Mouse (Mus musculus) embryonic facial prominence, embryonic 15.5 days (tissue): ENCODE data around the gene Ddx17. TPM values are rescaled to one million over a fixed set of nuclear protein-coding genes. Genes with fewer than 3 reads are reported as not detected.

Experiments
- ATAC-seq: fragments of 200-750 bp; cut with Nextera tagmentation; 2 replicates; pipeline ENCODE4 v1.8.0; 2017; ENCODE audit warnings: low read depth, moderate TSS enrichment; ENCODE audit not compliant: insufficient number of reproducible peaks, low FRiP score, low TSS enrichment
- H3K27ac ChIP-seq: fragments of 300-500 bp; sonication (generic); replicated peaks from 2 replicates; pipeline ENCODE4 v1.5.1; 2015; ENCODE audit warnings: mild to moderate bottlenecking, inconsistent platforms
- H3K27me3 ChIP-seq: fragments of 300-500 bp; sonication (generic); 2 replicates; pipeline ENCODE4 v1.6.1; 2015; ENCODE audit warnings: inconsistent platforms
- H3K36me3 ChIP-seq: fragments of 300-500 bp; sonication (generic); 2 replicates; pipeline ENCODE4 v1.6.1; 2015; ENCODE audit warnings: mild to moderate bottlenecking, inconsistent platforms
- H3K4me1 ChIP-seq: fragments of 300-500 bp; sonication (generic); 2 replicates; pipeline ENCODE4 v1.6.1; 2015; ENCODE audit warnings: inconsistent platforms
- H3K4me2 ChIP-seq: fragments of 300-500 bp; sonication (generic); replicated peaks from 2 replicates; pipeline ENCODE4 v1.6.1; 2015; ENCODE audit warnings: mild to moderate bottlenecking, inconsistent platforms
- H3K4me3 ChIP-seq: fragments of 300-500 bp; sonication (generic); replicated peaks from 2 replicates; pipeline ENCODE4 v1.5.1; 2015; ENCODE audit warnings: mild to moderate bottlenecking, inconsistent platforms
- H3K9ac ChIP-seq: fragments of 300-500 bp; sonication (generic); 2 replicates; pipeline ENCODE4 v1.6.1; 2015; ENCODE audit warnings: inconsistent platforms
- H3K9me3 ChIP-seq: fragments of 300-500 bp; sonication (generic); replicated peaks from 2 replicates; pipeline ENCODE4 v1.6.1; 2016; ENCODE audit warnings: inconsistent platforms
- WGBS: fragments of 180-500 bp; shearing (Covaris S2); methylation state at CpG from one replicate; pipeline ENCODE4 v1.1.7; 2015; 5-methylcytosine and 5-hydroxymethylcytosine counted together
- polyA plus RNA-seq: library from polyadenylated mRNA; unstranded; fragments of >200 nt; fragmentation: Nextera tagmentation; extraction: Ambion mirVana; gene quantifications from 2 replicates; pipeline ENCODE4 v1.2.1, GENCODE M21; 2015

Gene Ddx17
- polyA plus RNA-seq, 1 experiment from 2014 or later = 48.5 TPM

DNA sequence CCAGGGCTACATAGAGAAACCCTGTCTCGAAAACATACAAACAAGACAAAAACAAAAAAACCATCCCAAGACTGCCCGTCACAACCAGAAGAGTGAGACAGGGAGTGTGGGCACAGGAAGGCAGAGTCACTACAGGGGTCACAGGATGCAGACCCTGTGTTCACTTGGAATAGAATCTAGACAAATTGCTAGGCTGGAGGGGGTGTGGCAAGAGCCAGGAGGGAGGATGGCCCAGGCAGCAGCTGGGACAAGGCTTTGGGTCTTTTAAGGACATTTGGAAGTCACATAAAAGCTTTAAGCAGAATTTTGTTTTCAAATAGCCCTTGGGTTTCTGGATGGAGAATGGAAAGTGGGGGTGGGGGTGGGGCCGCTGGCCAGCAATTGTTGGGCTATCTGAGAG lies 28.0 kb downstream of the Ddx17 start:
- Histone ChIP-seq H3K4me3 (peak overlapping the region; percentile 62), H3K4me1 (peaks cover 47% of the 10 kb centered on the region), H3K9ac (peak overlapping the region; percentile 1; the same call in 1 of the 2 replicates), H3K4me2 (peak overlapping the region; percentile 66), H3K27me3 (peaks cover 18% of the 10 kb centered on the region), H3K36me3 (peaks cover 15% of the 10 kb centered on the region), H3K27ac (no peak overlapping the region), H3K9me3 (no peaks in the 10 kb centered on the region)
- no peak for ATAC-seq
- WGBS = 79% methylated on average over 3 of the region's 3 CpGs

GRCm38 (mm10) chr15:79517710-79518109 lies 28.8 kb downstream of the Ddx17 start:
- 65% methylated on average over 4 of the region's 4 CpGs for WGBS
- Histone ChIP-seq H3K36me3 (peaks cover 6% of the 10 kb centered on the region; the same call in 1 of the 2 replicates), H3K9ac (no peak overlapping the region)

GRCm38 (mm10) chr15:79516171-79517096 lies 30.1 kb downstream of the Ddx17 start, which contains the start of gene Kdelr3:
Kdelr3 (plus strand) TSS chr15:79516411.
- H3K9me3 ChIP-seq = no peaks in the 10 kb centered on the region
- peaks cover 54% of the 10 kb centered on the region for H3K4me1 ChIP-seq
- H3K4me3 ChIP-seq = peak within 1 kb of the TSS; percentile 62
- peak; percentile 86 for ATAC-seq
- H3K9ac ChIP-seq = peak within 1 kb of the TSS; percentile 58
- H3K4me2 ChIP-seq = peak within 1 kb of the TSS; percentile 66
- no peaks in the 10 kb centered on the region for H3K36me3 ChIP-seq
- WGBS = under 1% methylated on average over 71 of the region's 71 CpGs
- peaks cover 25% of the 10 kb centered on the region for H3K27me3 ChIP-seq
- H3K27ac ChIP-seq = peak within 1 kb of the TSS; percentile 79

More at GRCm38 (mm10) chr15:79517710-79518109, 28.8 kb downstream of the Ddx17 start:
- ATAC-seq = no peak
- H3K4me1 ChIP-seq = peaks cover 47% of the 10 kb centered on the region
- H3K9me3 ChIP-seq = no peaks in the 10 kb centered on the region
- no peak overlapping the region for H3K27ac ChIP-seq
- H3K27me3 ChIP-seq = peaks cover 21% of the 10 kb centered on the region
- H3K4me3 ChIP-seq = peak overlapping the region; percentile 62
- H3K4me2 ChIP-seq = peak overlapping the region; percentile 66

DNA sequence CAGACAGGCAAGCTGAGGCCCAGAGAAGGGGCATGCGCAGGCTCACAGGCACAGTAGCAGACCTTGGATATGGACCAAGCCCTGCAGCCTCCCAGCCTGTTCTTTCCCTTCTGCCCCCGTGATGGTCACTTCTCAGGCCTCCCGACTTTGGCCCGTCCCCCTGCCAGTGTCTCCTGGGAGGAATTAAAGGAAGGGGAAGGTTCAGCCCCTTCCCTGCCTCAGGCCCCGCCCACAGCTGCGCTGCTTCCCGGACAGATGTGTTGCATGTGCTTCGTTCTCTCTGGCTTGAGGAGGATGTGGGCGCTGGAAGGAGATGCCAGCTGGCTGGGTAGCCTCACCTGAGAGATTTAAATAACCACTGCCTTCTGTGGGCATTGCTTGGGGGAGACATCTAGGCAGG lies 32.6 kb downstream of the Ddx17 start:
- Histone ChIP-seq H3K4me3 (no peak overlapping the region), H3K27me3 (peaks cover 47% of the 10 kb centered on the region)

DNA sequence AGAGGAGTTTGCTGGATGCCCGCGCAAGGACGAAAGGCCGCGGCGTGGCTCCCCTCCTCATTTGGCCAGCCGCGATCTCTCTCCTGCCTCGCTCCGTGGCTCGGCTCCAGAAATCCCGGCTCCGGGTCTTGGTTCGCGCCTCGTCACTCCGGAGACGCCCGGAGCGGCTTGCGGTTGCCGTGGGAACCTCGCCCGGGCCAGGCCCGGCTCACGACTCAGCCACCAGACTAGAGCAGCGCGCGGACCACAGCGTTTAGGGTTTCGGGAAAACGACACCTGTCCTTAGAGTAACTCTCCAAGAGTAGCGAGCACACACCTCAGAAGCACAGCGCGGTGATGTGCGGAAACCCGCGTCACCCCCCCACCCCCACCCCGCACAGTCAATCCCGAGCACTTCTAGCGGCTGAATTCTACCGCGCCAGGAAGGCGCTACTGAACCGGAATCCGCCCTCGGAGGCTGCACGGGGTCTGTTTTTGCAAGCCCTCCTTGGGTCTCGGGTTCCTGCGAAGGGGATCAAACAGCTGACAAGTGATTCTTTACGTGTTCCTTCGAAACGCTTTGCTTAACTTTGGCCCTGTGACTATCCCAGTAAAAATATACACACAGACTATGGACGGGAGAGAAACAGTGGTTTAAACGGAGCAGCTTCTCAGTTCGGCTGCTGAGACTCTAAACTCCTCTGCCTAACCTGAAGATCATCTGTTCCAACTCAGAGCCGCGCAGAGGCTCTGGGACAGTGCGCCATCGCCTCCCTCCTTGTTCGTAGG lies 34.8 kb downstream of the Ddx17 start:
- Histone ChIP-seq H3K27ac (no peak overlapping the region), H3K27me3 (peaks cover 65% of the 10 kb centered on the region), H3K9ac (no peak overlapping the region), H3K9me3 (no peaks in the 10 kb centered on the region), H3K4me1 (peaks cover 30% of the 10 kb centered on the region), H3K4me2 (peak overlapping the region; percentile 74), H3K4me3 (peak overlapping the region; percentile 46), H3K36me3 (no peaks in the 10 kb centered on the region)
- 2% methylated on average over 61 of the region's 61 CpGs for WGBS
- peak; percentile 59 for ATAC-seq

More for the DNA sequence above, 32.6 kb downstream of the Ddx17 start:
- Histone ChIP-seq H3K4me2 (no peak overlapping the region), H3K27ac (no peak overlapping the region), H3K9me3 (no peaks in the 10 kb centered on the region), H3K9ac (no peak overlapping the region), H3K36me3 (no peaks in the 10 kb centered on the region), H3K4me1 (peaks cover 52% of the 10 kb centered on the region)
- 8% methylated on average over 9 of the region's 9 CpGs for WGBS
- ATAC-seq = no peak

DNA sequence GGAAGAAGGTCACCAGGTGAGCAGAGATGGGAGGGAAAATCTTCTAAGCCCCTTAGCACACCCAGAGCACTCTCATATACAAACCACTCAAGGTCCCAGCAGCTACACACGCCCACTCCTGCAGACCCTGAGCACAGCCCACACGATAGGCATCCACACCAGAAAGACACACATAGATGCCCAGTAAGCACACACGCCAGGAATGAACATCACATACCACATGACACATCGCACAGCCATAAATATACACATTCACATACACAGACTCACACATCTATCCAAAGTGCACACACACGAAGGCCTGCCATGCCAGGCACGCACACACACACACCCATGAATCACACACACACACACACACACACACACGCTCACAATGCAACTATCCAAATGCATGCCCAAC lies 36.1 kb downstream of the Ddx17 start:
- Histone ChIP-seq H3K4me1 (peaks cover 31% of the 10 kb centered on the region), H3K27me3 (peaks cover 77% of the 10 kb centered on the region), H3K9me3 (no peaks in the 10 kb centered on the region), H3K4me3 (no peak overlapping the region), H3K9ac (no peak overlapping the region), H3K4me2 (no peak overlapping the region), H3K27ac (no peak overlapping the region), H3K36me3 (no peaks in the 10 kb centered on the region)
- no peak for ATAC-seq
- 75% methylated on average over 7 of the region's 7 CpGs for WGBS

DNA sequence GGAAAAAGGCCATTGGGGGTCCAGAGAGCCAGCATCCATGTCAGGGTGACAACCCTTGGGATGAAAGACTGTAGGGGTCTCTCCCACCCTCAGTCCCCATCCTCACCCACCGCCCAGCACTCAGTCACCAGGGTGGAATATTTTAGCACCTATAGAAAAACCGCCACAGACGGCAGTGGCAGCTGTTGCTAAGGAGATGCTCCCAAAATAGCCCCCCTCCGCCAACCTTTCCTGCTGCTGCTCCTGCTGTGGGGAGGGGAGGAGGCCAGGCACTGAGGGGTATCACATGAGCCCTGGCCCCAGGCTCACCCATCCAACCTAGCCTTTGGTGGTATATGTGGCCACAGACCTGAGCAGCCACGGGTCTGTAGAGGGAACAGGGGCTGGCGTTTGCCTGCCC lies 36.5 kb downstream of the Ddx17 start:
- Histone ChIP-seq H3K9me3 (no peaks in the 10 kb centered on the region), H3K4me1 (peaks cover 35% of the 10 kb centered on the region), H3K9ac (no peak overlapping the region), H3K4me3 (no peak overlapping the region), H3K27me3 (peaks cover 77% of the 10 kb centered on the region), H3K27ac (no peak overlapping the region), H3K36me3 (no peaks in the 10 kb centered on the region), H3K4me2 (no peak overlapping the region)
- no peak for ATAC-seq
- WGBS = 35% methylated on average over 6 of the region's 6 CpGs

GRCm38 (mm10) chr15:79507055-79507828 lies 39.3 kb downstream of the Ddx17 start:
- no peak overlapping the region for H3K9ac ChIP-seq
- WGBS = 46% methylated on average over 31 of the region's 31 CpGs
- H3K27me3 ChIP-seq = peaks cover 86% of the 10 kb centered on the region

DNA sequence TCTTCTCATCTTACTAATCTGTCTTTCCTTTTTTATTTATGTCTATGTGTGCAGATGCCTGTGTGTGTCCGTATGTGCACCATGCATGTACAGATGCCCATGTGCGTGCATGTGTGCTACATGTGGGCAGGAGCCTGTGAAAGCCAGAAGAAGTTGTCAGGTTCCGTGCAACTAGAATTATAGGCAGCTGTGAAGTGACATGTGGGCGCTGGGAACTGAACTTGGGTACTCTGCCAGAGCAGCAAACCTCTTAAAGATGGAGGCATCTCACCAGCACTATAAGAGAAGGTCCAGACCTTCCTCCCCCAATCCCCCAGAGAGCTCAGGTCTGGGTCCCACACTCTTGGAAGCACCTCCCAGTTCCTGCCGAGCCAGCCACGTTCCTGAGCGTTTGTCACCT lies 40.1 kb downstream of the Ddx17 start:
- H3K4me3 ChIP-seq = no peak overlapping the region; the same call in 1 of the 2 replicates
- H3K9me3 ChIP-seq = no peaks in the 10 kb centered on the region
- H3K9ac ChIP-seq = no peak overlapping the region
- H3K4me1 ChIP-seq = peaks cover 28% of the 10 kb centered on the region
- peaks cover 93% of the 10 kb centered on the region for H3K27me3 ChIP-seq
- no peak overlapping the region for H3K27ac ChIP-seq
- WGBS = 26% methylated on average over 7 of the region's 7 CpGs
- ATAC-seq = no peak
- no peaks in the 10 kb centered on the region for H3K36me3 ChIP-seq
- H3K4me2 ChIP-seq = peak overlapping the region; percentile 100; the same call in 1 of the 2 replicates

More at GRCm38 (mm10) chr15:79507055-79507828, 39.3 kb downstream of the Ddx17 start:
- H3K4me3 ChIP-seq = no peak overlapping the region
- ATAC-seq = no peak
- no peaks in the 10 kb centered on the region for H3K36me3 ChIP-seq
- H3K4me2 ChIP-seq = no peak overlapping the region
- H3K4me1 ChIP-seq = peaks cover 35% of the 10 kb centered on the region
- no peaks in the 10 kb centered on the region for H3K9me3 ChIP-seq
- no peak overlapping the region for H3K27ac ChIP-seq

- H3K4me2 ChIP-seq = peak overlapping the region; percentile 100
- H3K9ac ChIP-seq = peak overlapping the region; percentile 40
- peaks cover 93% of the 10 kb centered on the region for H3K27me3 ChIP-seq
- peak overlapping the region; percentile 52 for H3K4me3 ChIP-seq
- no peaks in the 10 kb centered on the region for H3K9me3 ChIP-seq
- no peaks in the 10 kb centered on the region for H3K36me3 ChIP-seq
- H3K4me1 ChIP-seq = peaks cover 23% of the 10 kb centered on the region
- under 1% methylated on average over 52 of the region's 71 CpGs for WGBS
- peak; percentile 67; the same call in 1 of the 2 replicates for ATAC-seq
- no peak overlapping the region for H3K27ac ChIP-seq
These were observed 40.8 kb downstream of the Ddx17 start for GRCm38 (mm10) chr15:79505616-79506283.
